Mouse (Mus musculus) embryonic facial prominence, embryonic 13.5 days (tissue): ENCODE results near the gene Atp6v1g2. TPM values are rescaled to one million over a fixed set of nuclear protein-coding genes. Genes with fewer than 3 reads are reported as not detected.
A peak's percentile ranks its signal among the peaks of the same experiment; 100 is the strongest.

ENCODE experiments used
- ATAC-seq: fragments of 200-750 bp; cut with Nextera tagmentation; 2 replicates; pipeline ENCODE4 v1.8.0; 2017; ENCODE audit warnings: low read depth; ENCODE audit not compliant: insufficient number of reproducible peaks, insufficient read depth, low FRiP score, low TSS enrichment
- H3K27ac ChIP-seq: fragments of 300-500 bp; sonication (generic); 2 replicates; pipeline ENCODE4 v1.5.1; 2015; ENCODE audit warnings: moderate library complexity, mild to moderate bottlenecking, inconsistent platforms
- H3K27me3 ChIP-seq: fragments of 300-500 bp; sonication (generic); 2 replicates; pipeline ENCODE4 v1.6.1; 2015; ENCODE audit warnings: mild to moderate bottlenecking, inconsistent platforms
- H3K36me3 ChIP-seq: fragments of 300-500 bp; sonication (generic); 2 replicates; pipeline ENCODE4 v1.6.1; 2015; ENCODE audit warnings: mild to moderate bottlenecking, inconsistent platforms
- H3K4me1 ChIP-seq: fragments of 300-500 bp; sonication (generic); 2 replicates; pipeline ENCODE4 v1.6.1; 2015; ENCODE audit warnings: inconsistent platforms
- H3K4me2 ChIP-seq: fragments of 300-500 bp; sonication (generic); 2 replicates; pipeline ENCODE4 v1.6.1; 2015; ENCODE audit warnings: moderate library complexity, mild to moderate bottlenecking, inconsistent platforms
- H3K4me3 ChIP-seq: fragments of 300-500 bp; sonication (generic); 2 replicates; pipeline ENCODE4 v1.5.1; 2015; ENCODE audit warnings: mild to moderate bottlenecking, inconsistent platforms
- H3K9ac ChIP-seq: fragments of 300-500 bp; sonication (generic); 2 replicates; pipeline ENCODE4 v1.6.1; 2015; ENCODE audit warnings: mild to moderate bottlenecking, inconsistent platforms
- H3K9me3 ChIP-seq: fragments of 300-500 bp; sonication (generic); 2 replicates; pipeline ENCODE4 v1.6.1; 2016; ENCODE audit warnings: inconsistent platforms
- WGBS: fragments of 180-500 bp; shearing (Covaris S2); methylation state at CpG from one replicate; pipeline ENCODE4 v1.1.7; 2015; ENCODE audit warnings: mixed read lengths; 5-methylcytosine and 5-hydroxymethylcytosine counted together
- polyA plus RNA-seq: library from polyadenylated mRNA; unstranded; fragments of >200 nt; fragmentation: Nextera tagmentation; extraction: Ambion mirVana; gene quantifications from 2 replicates; pipeline ENCODE4 v1.2.1, GENCODE M21; 2015

The Atp6v1g2 gene
- polyA plus RNA-seq = 3.9 and 4.1 TPM in 2 replicates

- peak within 1 kb of the TSS; percentile 94; the same call in 1 of the 2 replicates for H3K9ac ChIP-seq
- peak within 1 kb of the TSS; percentile 90 for H3K4me2 ChIP-seq
- 71% methylated on average over 18 of the region's 18 CpGs for WGBS
Measured at GRCm38 (mm10) chr17:35233114-35233980, at the start of gene Atp6v1g2. Atp6v1g2 (plus strand) TSS chr17:35233660.

GRCm38 (mm10) chr17:35185639-35186611 is 47.5 kb upstream of the Atp6v1g2 start:
- Histone ChIP-seq H3K4me2 (peak overlapping the region; percentile 60), H3K27ac (peak overlapping the region; percentile 84), H3K36me3 (no peaks in the 10 kb centered on the region), H3K4me1 (peaks cover 9% of the 10 kb centered on the region), H3K9me3 (no peaks in the 10 kb centered on the region), H3K9ac (peak overlapping the region; percentile 49; the same call in 1 of the 2 replicates), H3K27me3 (no peaks in the 10 kb centered on the region), H3K4me3 (peak overlapping the region; percentile 44)
- ATAC-seq = peak; percentile 49; the same call in 1 of the 2 replicates
- WGBS = 3% methylated on average over 18 of the region's 18 CpGs

More at GRCm38 (mm10) chr17:35233114-35233980, at the start of gene Atp6v1g2:
- no peak for ATAC-seq
- Histone ChIP-seq H3K4me1 (peaks cover 34% of the 10 kb centered on the region), H3K27me3 (no peaks in the 10 kb centered on the region), H3K9me3 (no peaks in the 10 kb centered on the region), H3K27ac (peak within 1 kb of the TSS; percentile 97), H3K36me3 (peaks cover 45% of the 10 kb centered on the region), H3K4me3 (peak within 1 kb of the TSS; percentile 66)

GRCm38 (mm10) chr17:35186681-35187080 is 46.8 kb upstream of the Atp6v1g2 start:
- H3K36me3 ChIP-seq = no peaks in the 10 kb centered on the region
- peaks cover 9% of the 10 kb centered on the region for H3K4me1 ChIP-seq
- no peak overlapping the region for H3K9ac ChIP-seq
- H3K4me2 ChIP-seq = peak overlapping the region; percentile 60
- WGBS = under 1% methylated on average over 4 of the region's 4 CpGs
- peak overlapping the region; percentile 44 for H3K4me3 ChIP-seq
- no peaks in the 10 kb centered on the region for H3K9me3 ChIP-seq
- no peaks in the 10 kb centered on the region for H3K27me3 ChIP-seq
- peak overlapping the region; percentile 84 for H3K27ac ChIP-seq
- ATAC-seq = no peak; the same call in 1 of the 2 replicates

- Histone ChIP-seq H3K9ac (no peak overlapping the region), H3K4me2 (no peak overlapping the region), H3K36me3 (no peaks in the 10 kb centered on the region), H3K4me1 (peaks cover 9% of the 10 kb centered on the region), H3K27me3 (no peaks in the 10 kb centered on the region), H3K27ac (peak overlapping the region; percentile 7; the same call in 1 of the 2 replicates), H3K9me3 (no peaks in the 10 kb centered on the region), H3K4me3 (no peak overlapping the region)
- 70% methylated on average over 4 of the region's 4 CpGs for WGBS
- ATAC-seq = no peak
Measured at GRCm38 (mm10) chr17:35187345-35187744, 46.1 kb upstream of the Atp6v1g2 start.

- Histone ChIP-seq H3K36me3 (no peaks in the 10 kb centered on the region), H3K9me3 (no peaks in the 10 kb centered on the region), H3K9ac (no peak within 1 kb of the TSS), H3K27ac (peak within 1 kb of the TSS; percentile 7; the same call in 1 of the 2 replicates), H3K4me1 (peaks cover 9% of the 10 kb centered on the region), H3K4me3 (no peak within 1 kb of the TSS), H3K4me2 (no peak within 1 kb of the TSS), H3K27me3 (0 out of 2 replicates have a peak, but pooled peaks cover under 1% of the 10 kb centered on the region)
- 76% methylated on average over 7 of the region's 7 CpGs for WGBS
- no peak for ATAC-seq
Measured at GRCm38 (mm10) chr17:35187959-35188610, 45.4 kb upstream of the Atp6v1g2 start, which contains the start of gene Lst1. Lst1 (minus strand) TSS chr17:35188439.

- no peaks in the 10 kb centered on the region for H3K36me3 ChIP-seq
- H3K27ac ChIP-seq = no peak overlapping the region
- 65% methylated on average over 1 of the region's 1 CpGs for WGBS
- no peak overlapping the region for H3K9ac ChIP-seq
- H3K9me3 ChIP-seq = no peaks in the 10 kb centered on the region
- peaks cover 11% of the 10 kb centered on the region for H3K27me3 ChIP-seq
- no peak overlapping the region for H3K4me2 ChIP-seq
- H3K4me3 ChIP-seq = no peak overlapping the region
- ATAC-seq = no peak
- peaks cover 11% of the 10 kb centered on the region for H3K4me1 ChIP-seq
Measured at GRCm38 (mm10) chr17:35189186-35189585, 44.3 kb upstream of the Atp6v1g2 start.

- H3K27ac ChIP-seq = no peak overlapping the region
- H3K4me1 ChIP-seq = peaks cover 13% of the 10 kb centered on the region
- no peak overlapping the region for H3K4me2 ChIP-seq
- peaks cover 20% of the 10 kb centered on the region for H3K27me3 ChIP-seq
- no peak for ATAC-seq
- H3K9ac ChIP-seq = no peak overlapping the region
- no peaks in the 10 kb centered on the region for H3K9me3 ChIP-seq
- WGBS = 63% methylated on average over 4 of the region's 4 CpGs
- no peak overlapping the region for H3K4me3 ChIP-seq
- H3K36me3 ChIP-seq = no peaks in the 10 kb centered on the region
Measured at GRCm38 (mm10) chr17:35190096-35190495, 43.4 kb upstream of the Atp6v1g2 start.

GRCm38 (mm10) chr17:35191723-35192122 is 41.7 kb upstream of the Atp6v1g2 start:
- Histone ChIP-seq H3K4me3 (no peak overlapping the region), H3K4me2 (no peak overlapping the region), H3K27ac (no peak overlapping the region), H3K27me3 (peaks cover 36% of the 10 kb centered on the region), H3K9ac (no peak overlapping the region), H3K9me3 (no peaks in the 10 kb centered on the region), H3K4me1 (peaks cover 15% of the 10 kb centered on the region; the same call in 1 of the 2 replicates), H3K36me3 (no peaks in the 10 kb centered on the region)
- ATAC-seq = no peak
- 61% methylated on average over 2 of the region's 2 CpGs for WGBS

GRCm38 (mm10) chr17:35192924-35193323 is 40.5 kb upstream of the Atp6v1g2 start:
- Histone ChIP-seq H3K27ac (no peak overlapping the region), H3K4me2 (no peak overlapping the region), H3K9ac (no peak overlapping the region), H3K4me3 (no peak overlapping the region), H3K36me3 (no peaks in the 10 kb centered on the region), H3K9me3 (no peaks in the 10 kb centered on the region), H3K27me3 (peaks cover 44% of the 10 kb centered on the region), H3K4me1 (peaks cover 14% of the 10 kb centered on the region; the same call in 1 of the 2 replicates)
- no peak for ATAC-seq
- WGBS = 82% methylated on average over 5 of the region's 5 CpGs

GRCm38 (mm10) chr17:35193881-35194843 is 39.3 kb upstream of the Atp6v1g2 start, which contains the start of gene Ltb:
Ltb (plus strand) TSS chr17:35194439.
- Histone ChIP-seq H3K9me3 (no peaks in the 10 kb centered on the region), H3K9ac (peak within 1 kb of the TSS; percentile 69), H3K4me2 (peak within 1 kb of the TSS; percentile 77), H3K27me3 (peaks cover 54% of the 10 kb centered on the region), H3K4me1 (peaks cover 14% of the 10 kb centered on the region; the same call in 1 of the 2 replicates), H3K36me3 (no peaks in the 10 kb centered on the region), H3K4me3 (peak within 1 kb of the TSS; percentile 49), H3K27ac (no peak within 1 kb of the TSS)
- ATAC-seq = no peak
- 59% methylated on average over 25 of the region's 28 CpGs for WGBS
